Mouse (Mus musculus) urinary bladder, postnatal 10 days (tissue): ENCODE data around the gene 2700081O15Rik.

Source experiments
- DNase-seq: peaks from one replicate; pipeline ENCODE4 v3.0.0; 2022; ENCODE audit warnings: low spot score

The 2700081O15Rik gene

GRCm38 (mm10) chr19:7420841-7421601, 3.6 kb downstream of the 2700081O15Rik start:
- no peak for DNase-seq

- DNase-seq = no peak
Observed at GRCm38 (mm10) chr19:7421602-7422591, 4.5 kb downstream of the 2700081O15Rik start.

DNA sequence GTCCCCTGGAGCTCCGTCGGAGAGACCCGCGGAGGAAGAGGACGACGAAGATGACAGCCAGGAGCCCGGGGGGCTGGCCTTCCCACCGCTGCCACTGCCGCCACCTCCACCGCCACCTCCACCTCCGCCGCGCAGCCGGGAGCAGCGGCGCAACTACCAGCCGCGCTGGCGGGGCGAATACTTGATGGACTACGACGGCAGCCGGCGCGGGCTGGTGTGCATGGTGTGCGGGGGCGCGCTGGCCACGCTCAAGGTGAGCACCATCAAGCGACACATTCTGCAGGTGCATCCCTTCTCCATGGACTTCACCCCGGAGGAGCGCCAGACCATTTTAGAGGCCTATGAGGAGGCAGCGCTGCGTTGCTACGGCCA, 5.2 kb downstream of the 2700081O15Rik start:
- DNase-seq = no peak

GRCm38 (mm10) chr19:7423028-7423655, 5.7 kb downstream of the 2700081O15Rik start:
- peak; percentile 52 for DNase-seq

GRCm38 (mm10) chr19:7423656-7424030, 6.2 kb downstream of the 2700081O15Rik start:
- DNase-seq = no peak

DNA sequence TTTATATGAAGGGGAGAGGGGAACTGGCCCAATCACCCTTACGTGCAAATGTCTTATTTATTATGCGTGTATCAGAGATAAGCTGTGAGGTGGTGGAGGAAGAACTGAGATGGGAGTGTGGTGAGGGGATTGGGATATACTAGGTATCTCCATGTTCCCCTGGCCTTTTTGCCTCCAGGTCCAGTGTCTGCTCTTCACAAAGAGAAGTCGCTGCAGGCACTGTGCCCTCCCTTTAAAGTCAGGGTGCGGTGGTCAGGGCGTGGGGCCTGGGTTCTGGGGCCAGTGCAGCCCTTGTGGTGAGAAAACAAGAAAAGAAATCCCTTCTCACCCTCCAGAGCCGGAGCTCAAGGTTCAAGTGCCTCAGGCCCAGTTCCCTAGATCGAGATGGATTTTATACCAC, 6.7 kb downstream of the 2700081O15Rik start:
- no peak for DNase-seq

GRCm38 (mm10) chr19:7424590-7425397, 7.4 kb downstream of the 2700081O15Rik start:
- DNase-seq = no peak

DNA sequence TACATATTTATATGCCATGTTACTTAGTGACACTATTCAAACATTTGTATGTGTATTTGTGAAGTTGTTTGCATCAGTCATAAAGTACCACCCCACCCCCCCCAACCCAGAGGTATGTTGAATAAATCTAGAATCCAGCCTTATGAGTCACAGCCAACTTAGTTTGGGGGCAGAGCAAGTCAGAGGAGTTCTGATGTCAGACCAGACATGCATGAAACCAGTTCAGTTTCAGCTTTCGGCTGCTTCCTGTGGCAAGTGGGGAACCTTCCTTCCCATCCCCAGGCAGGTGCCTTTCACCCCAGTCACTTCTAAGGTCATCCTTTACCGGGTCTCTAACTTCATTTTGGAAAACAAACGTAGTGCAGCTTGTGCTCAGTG, 8.0 kb downstream of the 2700081O15Rik start:
- no peak for DNase-seq

- no peak for DNase-seq
Observed at GRCm38 (mm10) chr19:7434887-7435286, 17.5 kb downstream of the 2700081O15Rik start.

DNA sequence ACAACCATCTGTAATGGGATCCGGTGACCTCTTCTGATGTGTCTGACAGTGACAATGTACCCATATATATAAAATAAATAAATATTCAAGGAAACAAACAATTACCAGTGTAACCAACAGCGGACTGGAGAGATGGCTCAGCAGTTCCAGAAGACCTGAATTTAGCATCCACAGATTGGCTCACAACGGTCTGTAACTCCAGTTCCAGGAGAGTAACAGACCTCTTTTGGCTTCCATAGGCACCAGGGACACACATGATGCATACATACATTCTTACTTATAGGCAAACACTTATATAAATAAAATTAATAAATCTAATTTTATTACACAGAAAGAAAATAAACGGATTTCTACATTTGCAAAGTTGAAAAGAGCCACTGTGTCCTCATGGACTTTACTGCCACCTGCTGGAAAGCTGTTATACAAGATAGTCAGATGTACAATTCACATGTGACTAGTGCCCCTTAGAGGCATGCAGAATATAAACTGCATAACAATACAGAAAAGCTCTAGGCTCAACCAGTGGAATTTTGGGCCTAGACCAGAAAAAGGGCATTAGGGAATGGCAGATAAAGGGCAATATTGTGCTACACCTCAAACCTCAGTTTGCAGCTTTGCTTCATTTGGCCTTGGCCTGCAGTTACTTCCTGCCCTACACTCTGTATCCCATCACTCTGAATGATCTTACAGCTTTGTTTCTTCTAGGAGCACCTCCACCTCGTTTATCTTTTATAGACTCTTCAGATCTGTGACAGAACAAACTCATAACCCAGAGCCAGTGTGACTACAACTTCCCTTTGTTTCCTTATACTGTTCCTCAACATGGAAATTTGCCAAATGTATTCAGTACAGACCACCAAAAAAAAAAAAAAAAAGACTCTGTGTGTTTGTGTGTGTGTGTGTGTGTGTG, 18.9 kb downstream of the 2700081O15Rik start:
- no peak for DNase-seq

- DNase-seq = no peak
Observed at GRCm38 (mm10) chr19:7438295-7438694, 20.9 kb downstream of the 2700081O15Rik start.

GRCm38 (mm10) chr19:7441493-7441892, 24.1 kb downstream of the 2700081O15Rik start:
- DNase-seq = no peak

GRCm38 (mm10) chr19:7445105-7445504, 27.7 kb downstream of the 2700081O15Rik start:
- no peak for DNase-seq

- DNase-seq = no peak
Observed at GRCm38 (mm10) chr19:7445596-7445995, 28.2 kb downstream of the 2700081O15Rik start.

- no peak for DNase-seq
Observed at GRCm38 (mm10) chr19:7456803-7457202, 39.4 kb downstream of the 2700081O15Rik start.

- DNase-seq = no peak
Observed at GRCm38 (mm10) chr19:7458901-7459300, 41.5 kb downstream of the 2700081O15Rik start.

DNA sequence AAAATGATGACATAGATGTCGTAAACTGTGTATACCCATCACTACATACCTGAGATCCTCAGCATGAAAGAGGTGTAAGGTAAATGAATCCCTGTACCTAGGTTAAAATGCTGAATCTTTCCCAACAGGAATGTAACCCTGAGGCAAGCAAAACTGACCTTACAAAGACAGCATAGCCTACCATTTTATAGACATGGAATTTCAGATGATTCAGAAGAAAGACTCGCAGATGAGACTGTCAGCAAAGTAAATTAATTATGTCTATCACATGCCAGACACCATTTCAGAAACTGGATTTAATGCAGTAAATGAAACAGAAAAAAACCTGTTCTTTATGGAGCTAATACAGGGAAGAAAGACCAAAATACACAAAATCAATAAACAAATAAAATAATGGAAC, 41.9 kb downstream of the 2700081O15Rik start:
- no peak for DNase-seq

- DNase-seq = no peak
Observed at GRCm38 (mm10) chr19:7467915-7468314, 50.5 kb downstream of the 2700081O15Rik start.

GRCm38 (mm10) chr19:7470643-7471042, 53.2 kb downstream of the 2700081O15Rik start:
- DNase-seq = no peak
